Mouse (Mus musculus) embryo, embryonic 11 days (tissue): ENCODE data around the gene Gpha2.
A peak's percentile ranks its signal among the peaks of the same experiment; 100 is the strongest.

Source experiments
- DNase-seq: peaks from one replicate; pipeline ENCODE4 v3.0.0-alpha.2; 2015

Gpha2 gene

GRCm38 (mm10) chr19:6226135-6226534 lies at the start of gene Gpha2:
TSS of gene Gpha2 (plus strand) at chr19:6226380.
- peak; percentile 67 for DNase-seq

GRCm38 (mm10) chr19:6178775-6179174 lies 47.4 kb upstream of the Gpha2 start:
- DNase-seq: no peak

GRCm38 (mm10) chr19:6181629-6182028 lies 44.6 kb upstream of the Gpha2 start:
- peak; percentile 62 for DNase-seq

- DNase-seq: no peak
Measured at GRCm38 (mm10) chr19:6182534-6182933, 43.6 kb upstream of the Gpha2 start.

- DNase-seq: no peak
Measured at GRCm38 (mm10) chr19:6184131-6184530, 42.0 kb upstream of the Gpha2 start, which contains the start of gene Majin. TSS of gene Majin (plus strand) at chr19:6184388.

- no peak for DNase-seq
Measured at GRCm38 (mm10) chr19:6204265-6204664, 21.9 kb upstream of the Gpha2 start.

- DNase-seq: no peak
Measured at GRCm38 (mm10) chr19:6206716-6207115, 19.5 kb upstream of the Gpha2 start.

GRCm38 (mm10) chr19:6216046-6216705 lies 10.0 kb upstream of the Gpha2 start:
- no peak for DNase-seq

GRCm38 (mm10) chr19:6218606-6219005 lies 7.6 kb upstream of the Gpha2 start:
- no peak for DNase-seq

GRCm38 (mm10) chr19:6226763-6227162 lies 583 bp downstream of the Gpha2 start:
- DNase-seq: no peak

GRCm38 (mm10) chr19:6227864-6228263 lies 1.7 kb downstream of the Gpha2 start:
- no peak for DNase-seq

- no peak for DNase-seq
Measured at GRCm38 (mm10) chr19:6230411-6230810, 4.2 kb downstream of the Gpha2 start.

GRCm38 (mm10) chr19:6231036-6231435 lies 4.9 kb downstream of the Gpha2 start:
- no peak for DNase-seq

GRCm38 (mm10) chr19:6233647-6234046 lies 7.5 kb downstream of the Gpha2 start:
- no peak for DNase-seq

GRCm38 (mm10) chr19:6234337-6235083 lies 8.3 kb downstream of the Gpha2 start:
- no peak for DNase-seq

- DNase-seq: peak; percentile 95
Measured at GRCm38 (mm10) chr19:6235084-6236052, 9.2 kb downstream of the Gpha2 start, which contains the start of gene Ppp2r5b. TSS of gene Ppp2r5b (minus strand) at chr19:6235872.

- DNase-seq: peak; percentile 95
Measured at GRCm38 (mm10) chr19:6236053-6236441, 9.9 kb downstream of the Gpha2 start.

- no peak for DNase-seq
Measured at GRCm38 (mm10) chr19:6236842-6237241, 10.7 kb downstream of the Gpha2 start.

- no peak for DNase-seq
Measured at GRCm38 (mm10) chr19:6238740-6239139, 12.6 kb downstream of the Gpha2 start.

GRCm38 (mm10) chr19:6240136-6240535 lies 14.0 kb downstream of the Gpha2 start:
- DNase-seq: no peak

GRCm38 (mm10) chr19:6240725-6241124 lies 14.5 kb downstream of the Gpha2 start:
- DNase-seq: no peak

- peak; percentile 100 for DNase-seq
Measured at GRCm38 (mm10) chr19:6241274-6242107, 15.3 kb downstream of the Gpha2 start, which contains the start of gene Atg2a. TSS of gene Atg2a (plus strand) at chr19:6241668.
